14 mouse cellular contexts compared by ENCODE assay signal in genomic region chr3:79475980-79476379, GRCm38 (mm10).
A peak's percentile ranks its signal among the peaks of the same experiment; 100 is the strongest.
DNase-seq lines count a peak whose midpoint lies in the region; ATAC-seq and TF ChIP-seq lines count a peak whose summit lies in the region.
"Had no signal": no experiment of that assay in that cellular context is flagged by ENCODE, and none has a peak within 500 bp of the region (broad histone marks: within the 10 kb centered on the region; RNA-seq: fewer than 3 reads in every experiment).

No protein-coding gene starts in this region.

- TF ChIP-seq POLR2A in cortical plate, adult 2 months (IDR thresholded peaks at IDR 0.05; ENCODE audit: extremely low read depth, insufficient read depth, low read length) = no peak

- intact Hi-C loops in gastrocnemius, postnatal 14 days (cut with DNase I; ENCODE audit: low total_unique reads) = no loop called here

- H3K27ac ChIP-seq in layer of hippocampus, adult 2 months = peak overlapping the region; percentile 80
- 0 out of 2 replicates have a peak overlapping the region, but pooled peaks have one; percentile 12 for H3K27ac ChIP-seq in cortical plate, adult 2 months (ENCODE audit: insufficient read depth, low read length)
- H3K27ac ChIP-seq: hindbrain, embryonic 15.5 days; midbrain, embryonic 12.5 days had no signal

- DNase-seq in gastrocnemius, postnatal 14 days = peak; percentile 7
- no peak for DNase-seq in gastrocnemius, postnatal 4 days (ENCODE audit: low spot score in 2 of 2)
- DNase-seq in layer of hippocampus, adult 2 months (ENCODE audit: low spot score in 2 of 2) = no peak
- DNase-seq in layer of hippocampus, adult 9-10 months (ENCODE audit: low spot score) = no peak
- DNase-seq in cerebellum, adult 18-20 months = peak; percentile 54 to 70
- no peak for DNase-seq in spleen, postnatal 14 days (ENCODE audit: low spot score in 2 of 2)
- DNase-seq: forebrain, postnatal 0 days; liver; lung, adult 18-20 months; lung, postnatal 36 days had no signal

- no peak overlapping the region for H3K4me3 ChIP-seq in layer of hippocampus, adult 2 months
- no peak overlapping the region for H3K4me3 ChIP-seq in cortical plate, adult 2 months (ENCODE audit: insufficient read depth, low read length)
- H3K4me3 ChIP-seq: hindbrain, embryonic 15.5 days; midbrain, embryonic 12.5 days had no signal

- no peak for ATAC-seq in monocyte, adult 5-6 weeks (replicated peaks; ENCODE audit: insufficient number of reproducible peaks, low FRiP score, low TSS enrichment, poor library complexity, severe bottlenecking)
- ATAC-seq: forebrain, postnatal 0 days had no signal

- TF ChIP-seq CTCF in layer of hippocampus, adult 2 months (conservative IDR thresholded peaks at IDR 0.05) = no peak
- TF ChIP-seq CTCF in cortical plate, adult 2 months (IDR thresholded peaks at IDR 0.05; ENCODE audit: extremely low read depth, insufficient read depth, low read length) = no peak

- peaks cover 10% of the 10 kb centered on the region for H3K4me1 ChIP-seq in cortical plate, adult 2 months (ENCODE audit: control insufficient read depth, insufficient read depth, low read length)

Comparison
In these comparisons a context has a peak if more than half of its experiments do, and no peak if none do; other contexts are left out.
1. DNase-seq: peak in gastrocnemius, postnatal 14 days (single experiment) and cerebellum, adult 18-20 months (2 of 2); none in gastrocnemius, postnatal 4 days (0 of 2), layer of hippocampus, adult 2 months (0 of 2), layer of hippocampus, adult 9-10 months (single experiment) and spleen, postnatal 14 days (0 of 2).